Mouse (Mus musculus) CH12F3 (cell line): ENCODE measurements around the gene Atxn10.

Experiments
- in situ Hi-C: fragments of 300-500 bp; cut with MboI; formaldehyde crosslinking; loops from 2 replicates; pipeline ENCODE4 v1.14.3; 2020; ENCODE audit warnings: low sequenced_read_pairs

Atxn10 gene

GRCm38 (mm10) chr15:85464823-85465565, 128.9 kb downstream of the Atxn10 start:
- in situ Hi-C loops = no loop called here

DNA sequence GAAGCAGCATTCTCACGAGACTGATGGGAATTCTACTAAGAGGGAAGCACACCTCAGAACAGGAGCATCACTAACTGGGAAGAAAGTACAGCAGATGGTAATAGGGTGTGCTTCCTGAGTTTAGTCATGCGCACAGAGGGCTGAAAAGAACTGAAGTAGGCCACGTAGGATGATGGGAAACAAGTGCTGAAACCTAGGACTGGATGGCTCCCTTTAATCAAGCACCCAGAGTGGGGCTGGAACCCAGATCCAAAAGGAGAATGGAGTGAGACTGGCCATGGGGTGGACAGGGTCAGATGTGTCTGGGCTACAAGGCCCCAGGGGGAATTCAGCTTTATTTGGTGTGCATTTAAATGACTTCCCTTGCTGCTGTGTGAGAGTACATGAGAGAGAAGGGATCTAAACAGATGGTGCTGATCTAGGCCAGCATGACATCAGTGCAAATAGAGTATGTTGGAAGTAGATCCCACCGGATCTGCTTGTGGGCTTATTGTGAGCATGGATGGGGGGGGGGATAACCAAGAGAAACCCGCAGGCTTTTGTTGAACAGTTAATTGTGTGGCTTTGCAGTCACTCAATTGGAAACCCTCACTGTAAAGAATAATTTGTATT, 130.5 kb downstream of the Atxn10 start:
- in situ Hi-C loops = no loop called here

GRCm38 (mm10) chr15:85469401-85469800, 133.4 kb downstream of the Atxn10 start:
- in situ Hi-C loops = no loop called here

DNA sequence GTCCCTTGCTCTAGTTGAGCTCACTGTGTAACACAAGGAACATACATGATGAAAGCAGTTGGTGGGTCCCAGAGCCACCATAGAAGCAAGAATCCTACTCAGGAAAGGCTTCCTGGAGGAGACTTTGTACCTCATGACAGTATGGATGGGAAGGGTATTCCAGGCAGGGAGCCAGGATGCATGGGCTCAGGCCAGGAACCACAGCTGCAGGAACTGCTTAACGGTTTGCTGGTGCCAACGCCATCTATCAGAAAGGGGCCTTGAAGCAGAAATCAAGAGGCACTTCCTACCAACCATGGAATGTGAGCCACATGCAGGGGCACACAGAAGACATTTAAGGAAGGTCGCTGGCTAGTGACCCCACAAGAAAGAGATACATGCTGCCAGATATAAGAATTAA, 138.7 kb downstream of the Atxn10 start:
- in situ Hi-C loops = no loop called here

DNA sequence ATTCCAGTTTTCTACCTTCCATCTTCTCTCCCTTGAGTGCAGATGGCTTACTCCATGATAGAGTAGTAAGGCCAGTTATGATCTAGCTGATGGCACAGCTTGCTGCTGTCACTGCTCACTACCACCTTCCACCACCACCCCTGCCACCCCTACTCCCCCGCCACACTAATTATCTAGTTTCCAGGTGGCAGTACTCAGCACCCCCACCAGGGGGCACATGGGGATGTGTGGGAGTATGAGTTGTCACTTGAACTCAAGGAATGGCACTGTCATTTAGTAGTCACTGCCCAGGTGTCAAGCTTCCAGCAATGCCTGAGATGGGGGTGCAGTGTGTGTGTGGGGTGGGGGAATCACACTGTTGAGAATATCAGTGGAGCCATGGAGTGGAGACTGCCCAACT, 141.5 kb downstream of the Atxn10 start:
- in situ Hi-C loops = no loop called here

DNA sequence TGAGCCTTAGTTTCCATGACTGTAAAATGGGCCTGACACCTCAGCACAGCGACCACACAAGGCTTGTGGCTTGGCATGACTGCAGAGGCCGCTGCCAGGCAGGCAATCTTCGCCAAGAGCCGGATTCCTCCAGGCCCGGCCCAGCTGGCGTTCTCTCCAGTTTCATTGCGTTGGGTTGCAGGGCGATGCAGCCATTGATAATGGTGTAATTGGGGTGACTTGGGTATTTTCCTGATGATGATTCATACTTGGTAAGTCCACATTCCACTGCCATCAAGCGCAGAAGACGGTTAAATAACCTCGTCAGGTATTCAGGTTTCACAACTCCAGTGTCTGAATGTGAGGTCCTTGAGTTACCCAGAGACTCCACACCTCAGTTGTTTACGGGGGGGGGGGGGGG, 143.3 kb downstream of the Atxn10 start:
- in situ Hi-C loops = no loop called here

DNA sequence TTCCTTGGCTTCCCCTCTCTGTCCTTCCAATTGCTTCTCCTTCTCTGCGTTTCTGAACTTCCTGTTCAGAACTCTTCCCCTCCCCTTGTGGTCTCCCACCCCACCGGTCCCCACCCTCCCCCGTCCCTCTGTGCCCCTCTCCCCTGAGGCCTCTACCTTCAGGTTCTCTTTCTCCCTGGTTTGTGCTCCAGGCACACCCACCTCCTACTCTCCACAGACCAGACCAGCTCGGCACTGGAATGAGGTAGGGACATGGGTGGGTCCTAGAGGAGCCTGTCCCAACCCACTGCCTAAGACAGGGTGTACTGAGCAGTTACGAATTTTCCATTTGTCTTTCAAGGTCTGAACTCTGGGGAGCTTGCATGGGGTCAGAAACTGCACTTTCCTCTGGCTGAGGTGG, 143.9 kb downstream of the Atxn10 start:
- in situ Hi-C loops = loop anchor here (10.0 kb wide), 1 partner anchor 105 kb away; the partner anchor contains the start of gene Wnt7b

DNA sequence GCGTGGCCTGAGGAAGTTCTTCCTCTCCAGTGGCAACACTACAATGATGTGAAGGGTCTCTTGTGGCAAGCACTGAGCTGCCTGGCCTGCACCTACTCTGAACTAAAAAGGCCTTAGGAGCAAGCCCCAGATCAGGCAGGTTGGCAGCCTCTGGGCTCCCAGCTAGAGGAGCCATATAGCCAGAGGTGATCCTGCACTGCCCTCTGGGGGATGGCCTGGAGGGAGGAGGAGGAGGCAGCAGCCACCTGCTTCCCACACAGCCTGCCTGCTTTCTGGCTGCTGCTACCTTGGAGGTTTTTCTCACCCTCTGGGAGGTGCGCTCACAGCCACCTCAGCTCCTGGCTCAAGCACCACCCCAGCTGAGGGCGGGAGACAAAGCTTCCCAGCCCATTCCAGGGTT, 144.6 kb downstream of the Atxn10 start:
- in situ Hi-C loops = loop anchor here (10.0 kb wide), 1 partner anchor 104 kb away; the partner anchor contains the start of gene Wnt7b

DNA sequence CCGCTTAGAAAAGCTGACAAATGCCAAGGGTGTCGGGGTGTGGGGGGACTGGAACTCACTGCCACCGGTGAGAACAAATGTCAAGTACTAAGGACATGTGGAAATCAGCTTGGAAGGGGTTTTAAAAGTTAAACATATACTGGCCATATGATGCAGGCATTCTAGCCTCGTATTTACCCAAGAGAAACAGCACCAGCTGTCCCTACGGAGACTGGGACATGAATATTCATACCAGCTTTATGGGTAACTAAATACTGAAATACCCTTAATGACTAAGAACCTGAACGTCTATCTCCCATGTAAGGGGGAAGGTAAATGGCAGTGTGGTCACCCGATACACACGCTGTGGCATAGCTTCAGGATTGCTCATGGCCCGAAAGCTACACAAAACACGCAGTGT, 152.9 kb downstream of the Atxn10 start:
- in situ Hi-C loops = loop anchor here (10.0 kb wide), 1 partner anchor 96 kb away; the partner anchor contains the start of gene Wnt7b

GRCm38 (mm10) chr15:85489751-85490150, 153.7 kb downstream of the Atxn10 start:
- in situ Hi-C loops = loop anchor here (10.0 kb wide), 1 partner anchor 95 kb away; the partner anchor contains the start of gene Wnt7b

- in situ Hi-C loops = no loop called here
These were observed 158.1 kb downstream of the Atxn10 start for GRCm38 (mm10) chr15:85494163-85494621.

DNA sequence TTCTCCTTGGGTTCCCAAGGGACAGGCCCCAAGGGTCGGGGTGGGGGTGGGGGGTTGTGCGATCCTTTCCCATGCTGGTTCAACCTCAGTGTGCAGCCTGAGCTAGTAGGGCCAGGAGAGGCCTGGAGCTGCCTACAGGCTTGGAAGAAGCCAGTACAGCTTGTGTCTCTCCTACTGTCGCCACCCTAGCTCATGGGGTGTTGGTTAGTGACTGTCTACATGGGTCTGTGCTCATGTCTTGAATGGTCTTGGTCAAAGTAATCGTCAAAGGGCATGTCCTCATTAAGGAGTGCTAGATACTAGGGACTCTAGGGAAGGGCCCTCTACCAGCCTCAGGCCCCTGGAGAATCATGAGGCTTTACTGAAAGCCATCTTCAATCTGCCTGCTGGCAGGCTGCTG, 161.5 kb downstream of the Atxn10 start:
- in situ Hi-C loops = no loop called here

DNA sequence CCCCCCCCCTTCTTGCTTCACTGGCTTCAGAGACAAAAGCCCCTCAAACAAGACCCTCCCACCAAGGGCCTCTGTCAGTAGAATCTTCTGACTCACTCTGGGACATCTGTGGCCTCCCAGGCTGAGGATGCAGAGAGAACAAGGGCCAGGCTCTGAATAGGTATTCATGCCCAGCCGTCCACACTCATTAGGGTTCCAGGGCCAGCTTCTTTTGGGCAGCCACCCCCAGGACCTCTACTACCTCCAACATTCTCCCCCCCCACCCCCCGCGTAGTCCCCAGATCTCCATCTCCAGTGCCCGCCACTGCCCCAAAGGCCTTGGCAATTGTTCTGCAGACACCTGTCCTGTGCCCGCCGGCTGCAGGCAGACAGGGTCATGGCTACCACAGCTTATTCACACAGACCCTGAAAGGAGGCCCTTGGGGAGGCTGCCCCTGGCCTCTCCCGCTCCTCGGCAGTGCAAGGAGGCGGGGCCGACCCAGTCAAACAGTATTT, 162.0 kb downstream of the Atxn10 start:
- in situ Hi-C loops = no loop called here

- in situ Hi-C loops = no loop called here
These were observed 164.2 kb downstream of the Atxn10 start for GRCm38 (mm10) chr15:85500267-85500666.

GRCm38 (mm10) chr15:85503127-85503526, 167.1 kb downstream of the Atxn10 start, which contains the start of gene 7530416G11Rik:
TSS of gene 7530416G11Rik (minus strand) at chr15:85503227.
- in situ Hi-C loops = no loop called here

- in situ Hi-C loops = no loop called here
These were observed 169.3 kb downstream of the Atxn10 start for GRCm38 (mm10) chr15:85505118-85505925.

DNA sequence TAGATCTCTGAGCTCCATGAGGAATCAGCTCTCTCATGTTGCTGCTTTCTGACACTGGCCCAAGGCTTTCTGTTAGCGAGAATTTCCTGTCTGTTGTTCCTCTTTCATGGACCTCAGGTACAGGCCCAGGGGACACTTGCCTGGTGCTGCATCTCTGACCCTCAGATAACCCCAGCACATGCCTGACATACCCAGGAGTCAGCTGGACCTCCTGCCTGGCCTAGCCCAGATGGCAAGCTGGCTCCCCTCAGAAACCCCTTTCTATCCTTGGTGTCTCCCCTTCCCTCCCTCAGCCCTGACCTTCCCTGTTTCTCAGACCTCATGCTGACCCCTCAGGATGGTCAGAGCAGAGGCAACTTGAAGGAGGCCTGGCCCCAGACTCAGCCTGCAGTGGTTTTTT, 170.6 kb downstream of the Atxn10 start:
- in situ Hi-C loops = no loop called here

GRCm38 (mm10) chr15:85507370-85508014, 171.4 kb downstream of the Atxn10 start:
- in situ Hi-C loops = no loop called here
